Mouse (Mus musculus) urinary bladder, postnatal 14 days (tissue): ENCODE measurements at regions not wholly inside any gene's neighbourhood (a gene's known extent, or its start where the extent isn't known, plus 50 kb on each side); places are given as distances from the start of the nearest gene placed in this dataset.

Source experiments
- DNase-seq: peaks from one replicate; pipeline ENCODE4 v3.0.0; 2021; ENCODE audit warnings: low spot score

DNA sequence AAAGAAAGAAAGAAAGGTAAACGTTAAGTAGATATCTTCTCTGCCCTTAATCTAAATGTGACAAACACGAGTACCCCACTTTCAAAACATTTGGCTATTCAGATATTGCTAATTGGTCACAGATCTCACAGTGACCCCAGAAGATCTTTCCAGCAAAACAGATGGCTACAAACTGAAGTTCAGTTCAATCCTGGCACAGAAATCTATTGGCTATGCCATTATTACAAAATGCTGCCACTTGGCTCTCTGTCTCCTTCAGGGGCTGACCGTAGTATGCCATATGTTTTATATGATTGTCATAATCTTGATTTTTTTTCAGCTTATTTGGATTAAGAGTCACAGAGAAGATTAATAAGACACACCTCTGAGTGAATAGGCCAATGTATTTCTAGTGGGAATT is 873.2 kb downstream of the Slc22a22 start:
- DNase-seq = no peak

DNA sequence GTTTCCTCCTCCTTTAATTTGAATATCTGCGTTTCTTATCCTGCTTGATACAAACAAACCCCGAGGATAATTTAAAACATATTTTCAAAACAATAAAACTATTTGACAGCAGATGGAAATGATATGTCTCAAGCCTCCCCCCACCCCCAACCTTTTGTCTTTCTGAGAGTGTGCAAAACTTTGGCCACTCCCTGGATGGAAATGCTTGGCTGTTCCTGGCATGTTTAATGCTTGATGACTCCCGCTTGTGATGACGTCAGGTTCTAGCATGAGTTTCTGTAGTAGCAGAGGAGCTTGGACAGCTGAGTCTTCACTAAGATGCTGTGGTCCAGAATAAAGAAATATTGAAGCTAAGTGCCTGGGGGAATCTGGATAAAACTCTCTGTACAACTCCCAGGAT is 884.8 kb downstream of the Slc22a22 start:
- DNase-seq = no peak

- DNase-seq = no peak
These were observed 896.5 kb downstream of the Slc22a22 start for GRCm38 (mm10) chr15:56580745-56581515.

- DNase-seq = no peak
These were observed 914.2 kb downstream of the Slc22a22 start for GRCm38 (mm10) chr15:56563192-56563591.

GRCm38 (mm10) chr15:56562785-56563184 is 914.6 kb downstream of the Slc22a22 start:
- DNase-seq = no peak

DNA sequence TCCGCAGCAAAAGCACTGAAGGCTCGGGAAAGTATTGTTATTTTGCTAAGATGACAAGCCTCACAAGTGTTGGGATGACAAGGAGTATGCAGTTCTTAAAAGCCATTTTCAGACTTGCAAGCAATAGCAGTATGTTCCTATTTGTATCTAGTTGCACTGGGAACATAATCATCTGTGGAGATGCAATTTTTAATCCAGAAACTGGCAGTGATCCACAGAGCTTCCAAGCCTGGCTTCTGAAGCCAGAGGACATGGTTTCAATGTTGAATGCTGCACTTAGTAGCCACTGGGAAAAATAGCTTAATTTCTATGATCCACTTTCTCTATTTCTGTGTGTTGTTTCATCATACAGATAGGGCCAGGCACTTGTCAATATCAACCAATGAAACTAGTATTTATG is 915.3 kb downstream of the Slc22a22 start:
- no peak for DNase-seq

DNA sequence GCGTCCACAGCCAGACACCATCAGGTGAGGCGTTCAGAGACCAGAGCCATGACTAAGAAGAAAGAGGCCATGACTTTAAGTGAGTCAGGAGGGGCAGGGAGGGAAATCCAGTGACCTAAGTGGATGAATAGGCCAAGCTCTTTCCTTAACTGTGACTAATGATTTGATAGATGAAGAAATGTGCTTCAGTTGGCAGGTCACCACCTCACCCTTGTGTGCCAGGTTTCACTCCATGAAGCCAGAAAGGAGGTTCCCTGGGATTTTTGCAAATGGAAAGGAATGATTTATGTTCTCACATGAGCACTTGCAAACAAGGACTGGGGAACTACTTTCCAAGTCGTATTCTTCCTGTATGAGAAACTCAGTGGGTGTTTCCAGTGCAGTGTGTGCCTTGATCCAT is 923.0 kb downstream of the Slc22a22 start:
- no peak for DNase-seq

GRCm38 (mm10) chr15:56553851-56554250 is 923.6 kb downstream of the Slc22a22 start:
- DNase-seq = no peak

- DNase-seq = no peak
These were observed 945.9 kb downstream of the Slc22a22 start for GRCm38 (mm10) chr15:56531529-56531928.

- no peak for DNase-seq
These were observed 959.0 kb downstream of the Slc22a22 start for GRCm38 (mm10) chr15:56518379-56518778.

- no peak for DNase-seq
These were observed 961.3 kb downstream of the Slc22a22 start for GRCm38 (mm10) chr15:56516095-56516494.

GRCm38 (mm10) chr15:56498774-56499173 is 978.7 kb downstream of the Slc22a22 start:
- DNase-seq = no peak

DNA sequence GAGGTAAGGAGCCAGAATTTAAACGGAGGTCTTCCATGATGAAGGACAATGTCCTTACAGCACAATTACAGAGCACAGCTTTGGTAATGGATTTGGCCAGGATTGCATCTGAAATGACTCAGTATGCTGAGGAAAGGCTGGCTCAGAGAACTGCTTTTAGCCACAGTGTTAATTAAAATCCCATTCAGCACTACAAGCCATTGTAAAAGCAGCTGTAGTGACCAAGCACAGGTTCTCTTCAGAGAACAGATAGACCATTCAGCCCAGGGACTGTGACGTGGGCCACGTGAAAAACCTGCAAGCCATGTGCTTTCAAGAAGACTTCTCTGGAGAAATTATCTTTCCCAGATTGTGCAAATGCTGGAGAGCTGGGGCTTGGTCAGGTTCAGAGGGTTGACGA is 979.7 kb downstream of the Slc22a22 start:
- DNase-seq = no peak

GRCm38 (mm10) chr15:56496355-56496754 is 981.1 kb downstream of the Slc22a22 start:
- DNase-seq = no peak

- no peak for DNase-seq
These were observed 991.5 kb downstream of the Slc22a22 start for GRCm38 (mm10) chr15:56485931-56486330.

- no peak for DNase-seq
These were observed 992.7 kb downstream of the Slc22a22 start for GRCm38 (mm10) chr15:56484693-56485092.

DNA sequence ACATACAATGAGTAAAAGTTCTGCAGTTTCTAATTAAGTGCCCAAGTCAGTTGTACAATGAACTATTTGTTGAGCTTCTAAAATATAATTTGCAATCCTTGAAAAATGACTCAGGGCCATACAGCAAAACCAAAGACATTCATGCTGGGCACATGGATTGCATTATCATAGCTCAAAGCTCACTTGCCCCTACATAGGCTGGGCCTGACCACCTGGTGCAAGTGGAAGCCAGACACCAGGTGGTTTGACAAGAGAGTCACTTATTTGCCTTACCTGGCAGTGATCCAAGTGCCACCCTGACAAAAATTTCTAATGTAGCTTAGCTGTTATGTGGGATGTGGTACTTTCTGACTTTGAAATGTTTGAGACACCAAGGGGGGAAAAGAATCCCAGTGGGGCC is 997.7 kb downstream of the Slc22a22 start:
- no peak for DNase-seq

GRCm38 (mm10) chr15:56479015-56479414 is 998.4 kb downstream of the Slc22a22 start:
- no peak for DNase-seq

- no peak for DNase-seq
These were observed 1003.7 kb downstream of the Slc22a22 start for GRCm38 (mm10) chr15:56473679-56474078.

DNA sequence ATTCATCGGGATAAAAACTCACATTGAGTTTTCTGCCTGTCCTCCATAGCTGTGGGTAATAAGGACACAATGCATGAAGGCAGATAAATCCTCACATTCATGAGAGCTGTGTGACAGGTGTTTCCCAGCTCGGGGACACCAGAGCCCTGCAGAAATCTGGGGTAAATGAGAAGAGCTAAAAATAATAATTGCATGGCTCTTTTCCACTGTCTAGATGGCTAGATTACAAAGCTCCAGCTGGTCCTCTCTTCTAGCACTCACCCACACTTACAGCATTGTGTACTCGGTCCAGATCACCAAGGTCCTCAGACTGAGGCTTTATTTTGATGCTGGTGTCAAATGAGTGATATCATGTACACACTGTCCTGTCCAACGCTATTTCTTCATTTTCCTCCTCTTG is 1025.5 kb downstream of the Slc22a22 start:
- DNase-seq = no peak

GRCm38 (mm10) chr15:56448015-56448645 is 1029.3 kb downstream of the Slc22a22 start:
- no peak for DNase-seq

DNA sequence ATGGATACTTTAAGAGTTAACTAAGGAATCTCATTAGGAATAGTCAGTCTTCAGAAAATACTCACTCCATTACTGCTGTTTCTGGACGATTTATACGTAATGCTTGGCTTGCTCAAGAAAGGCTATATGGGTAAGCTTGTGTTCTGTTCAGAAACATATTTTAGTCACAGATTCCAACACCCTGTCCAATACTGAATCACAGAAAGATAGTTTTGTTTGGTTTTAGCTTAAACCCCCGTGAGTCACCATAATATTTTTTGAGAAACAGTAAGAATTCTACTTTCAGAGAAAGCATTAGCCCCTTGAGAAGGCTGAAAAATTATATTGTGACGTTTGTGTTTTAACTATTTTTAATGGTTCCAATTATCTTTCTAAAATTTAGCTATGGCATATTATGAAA is 1037.3 kb downstream of the Slc22a22 start:
- DNase-seq = no peak

- DNase-seq = no peak
These were observed 1039.1 kb downstream of the Slc22a22 start for GRCm38 (mm10) chr15:56438370-56438769.

DNA sequence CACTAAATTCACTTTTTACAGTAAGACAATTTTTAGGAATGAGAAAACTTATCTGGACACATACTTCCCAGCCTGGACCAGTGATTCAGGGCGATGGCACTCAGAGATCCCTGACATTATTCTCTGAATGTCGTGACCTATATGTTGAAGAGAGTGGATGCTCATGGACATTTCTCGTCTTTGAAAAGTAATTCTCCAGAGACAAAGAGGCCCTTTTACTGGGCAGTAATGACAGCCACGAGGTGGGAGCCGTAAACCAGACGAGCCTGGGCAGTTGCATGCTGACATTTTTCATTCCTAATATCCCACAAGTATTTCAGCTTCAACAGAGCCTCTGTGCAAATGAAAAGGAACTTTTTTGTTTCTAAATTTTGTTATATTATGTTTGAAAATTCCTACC is 1041.3 kb downstream of the Slc22a22 start:
- DNase-seq = no peak
